Mouse (Mus musculus): ENCODE data around the gene St6galnac4.
A peak's percentile ranks its signal among the peaks of the same experiment; 100 is the strongest.

Gene St6galnac4

DNA sequence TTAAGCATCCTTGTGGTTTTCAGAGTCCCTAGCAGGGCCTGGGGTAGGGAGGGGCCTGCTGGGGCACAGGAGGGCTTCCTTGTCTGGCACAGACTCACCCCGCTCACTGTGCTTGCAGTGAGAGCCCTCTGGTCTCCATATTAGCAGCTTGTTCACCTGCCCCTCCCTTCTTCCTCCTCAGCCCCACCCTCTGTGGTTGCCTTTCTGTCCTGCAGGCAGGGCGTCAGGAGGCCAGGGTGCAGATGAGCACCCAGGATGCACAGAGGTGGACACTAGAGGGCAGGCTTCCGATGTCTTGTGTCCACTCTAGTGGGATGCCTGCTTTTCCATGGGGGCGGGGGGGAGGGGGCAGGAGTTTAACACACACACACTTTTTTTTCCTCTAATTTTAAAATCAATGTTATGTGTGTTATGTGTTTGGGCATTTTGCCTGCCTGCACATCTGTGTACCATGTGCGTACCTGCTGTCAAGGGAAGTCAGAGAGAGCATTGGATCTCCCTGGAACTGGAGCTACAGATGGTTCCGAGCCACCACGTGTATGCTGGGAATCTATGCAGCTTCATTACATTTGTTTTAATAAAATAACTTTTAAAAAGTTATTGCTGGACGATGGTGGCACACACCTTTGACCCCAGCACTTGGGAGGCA lies 14.6 kb downstream of the St6galnac4 start:
- no peak for DNase-seq (ENCODE audit: low read depth, low spot score)

DNA sequence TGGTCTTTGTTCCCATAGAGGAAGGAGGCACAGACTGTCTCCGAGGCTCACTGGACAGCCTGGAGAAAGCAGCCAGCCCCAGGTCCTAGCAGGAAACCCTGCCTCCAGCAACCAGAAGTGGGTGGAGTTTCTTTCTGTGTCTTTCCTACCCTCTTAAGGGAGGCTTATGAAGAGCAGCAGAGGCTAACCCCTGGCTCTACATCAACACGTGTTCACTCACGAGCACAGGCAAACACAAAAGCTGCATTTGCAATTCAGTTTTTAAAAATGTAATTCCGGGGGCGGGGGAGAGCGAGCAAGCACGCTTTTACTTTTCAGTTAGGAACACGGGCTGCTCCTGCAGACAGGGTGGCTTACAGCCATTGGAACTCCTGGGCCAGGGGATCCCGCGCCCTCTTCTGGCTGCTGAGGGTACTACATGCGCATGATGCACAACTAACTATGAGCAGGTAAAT lies 15.7 kb downstream of the St6galnac4 start:
- DNase-seq (ENCODE audit: low read depth, low spot score), result peak; percentile 84

DNA sequence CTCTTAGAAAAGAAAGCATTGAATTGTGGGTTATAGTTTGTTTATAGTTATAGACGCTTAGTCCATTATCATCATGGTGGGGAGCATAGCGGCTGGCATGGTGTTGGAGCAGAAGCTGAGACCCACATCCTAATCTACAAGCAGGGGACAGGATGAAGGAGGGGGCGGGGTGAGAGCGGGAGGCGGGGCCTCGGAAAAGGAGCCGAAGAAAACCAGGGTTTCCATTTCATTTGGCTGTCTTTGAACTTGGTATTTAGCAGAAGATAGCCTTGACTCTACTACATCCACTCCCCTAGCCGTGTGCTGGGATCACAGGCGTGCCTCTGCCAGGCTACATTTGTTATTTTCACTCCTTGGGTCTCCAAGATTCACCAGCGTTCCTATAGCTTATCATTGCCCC lies 17.7 kb downstream of the St6galnac4 start:
- no peak for DNase-seq (ENCODE audit: low read depth, low spot score)

DNA sequence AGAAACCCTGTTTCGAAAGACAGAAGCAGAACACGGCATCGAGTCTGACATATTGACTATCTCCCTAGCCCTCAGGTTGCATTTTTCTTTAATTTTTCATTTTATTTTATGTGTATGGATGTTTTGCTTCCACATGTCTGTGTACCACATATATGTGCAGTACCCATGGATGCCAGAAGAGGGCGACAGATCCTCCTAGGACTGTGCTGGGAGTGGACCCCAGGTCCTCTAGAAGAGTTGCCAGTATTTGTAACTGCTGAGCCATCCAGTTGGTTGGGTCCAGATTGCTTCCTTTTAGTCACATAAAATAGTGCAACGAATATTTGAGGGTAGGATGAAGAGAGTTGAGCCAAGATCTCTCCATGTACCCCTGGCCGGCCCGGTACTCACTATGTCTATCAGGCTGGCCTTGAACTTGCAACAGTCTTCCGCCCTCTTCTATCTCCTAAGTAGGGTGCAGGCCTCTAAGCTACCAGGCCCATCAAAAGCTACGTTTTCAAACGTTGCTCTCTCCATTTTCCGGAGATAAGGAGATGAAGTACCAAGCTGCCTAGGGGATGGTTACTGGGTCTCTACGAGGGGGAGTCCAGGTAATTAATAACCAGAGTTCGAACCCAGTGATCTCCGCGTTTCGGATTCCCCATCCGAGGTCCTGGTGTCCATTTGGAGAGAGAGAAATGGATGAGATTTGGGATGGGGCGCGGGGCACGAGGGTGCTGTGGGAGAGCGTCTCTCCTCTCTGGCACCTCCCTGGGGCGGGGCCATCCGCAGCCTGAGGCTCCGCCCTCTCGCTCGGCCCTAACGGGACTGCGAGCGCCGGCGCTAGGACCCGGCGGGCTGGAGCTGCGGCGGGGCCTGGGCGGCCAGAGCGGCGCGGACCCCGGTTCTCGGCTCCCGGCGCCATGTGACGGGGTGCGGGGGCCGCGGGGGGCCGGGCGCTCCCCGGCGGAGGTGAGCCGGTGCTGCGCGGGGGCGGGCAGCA lies 19.6 kb downstream of the St6galnac4 start:
- DNase-seq (ENCODE audit: low read depth, low spot score), result peak; percentile 85

DNA sequence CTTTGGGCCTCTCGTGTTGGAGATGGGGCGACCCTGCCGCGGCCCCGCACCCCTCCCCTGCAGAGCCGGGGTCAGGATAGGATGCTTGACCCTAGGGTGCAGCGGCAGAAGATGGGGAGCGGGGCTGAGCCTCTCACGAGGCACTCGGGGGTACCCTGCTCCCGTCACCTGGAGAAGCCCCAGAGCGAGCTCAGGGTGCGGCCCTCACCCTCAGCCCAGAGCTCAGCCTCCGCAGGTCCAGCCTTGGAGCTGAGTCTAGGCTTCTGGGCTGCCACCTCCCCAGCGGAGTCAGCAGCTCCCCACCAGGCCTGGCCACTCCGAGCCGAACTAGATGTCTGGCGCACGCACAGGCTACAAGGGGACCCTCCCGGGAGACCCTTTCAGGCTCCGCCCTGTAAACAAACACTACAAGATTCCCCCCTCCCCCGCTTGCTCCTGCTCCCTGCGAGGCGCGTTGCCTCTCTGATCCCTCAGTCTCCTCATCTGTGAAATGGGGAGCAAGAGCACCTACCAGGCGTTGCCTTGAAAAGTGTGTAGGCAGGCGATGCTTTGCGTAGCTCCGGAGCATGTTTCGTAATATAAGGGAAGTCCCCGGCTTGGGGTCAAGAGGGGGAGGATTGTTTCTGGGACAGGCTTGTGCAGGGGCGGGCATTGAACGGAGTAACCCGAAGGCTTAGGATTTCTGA lies 20.5 kb downstream of the St6galnac4 start:
- peak; percentile 63 for DNase-seq (ENCODE audit: low read depth, low spot score)

DNA sequence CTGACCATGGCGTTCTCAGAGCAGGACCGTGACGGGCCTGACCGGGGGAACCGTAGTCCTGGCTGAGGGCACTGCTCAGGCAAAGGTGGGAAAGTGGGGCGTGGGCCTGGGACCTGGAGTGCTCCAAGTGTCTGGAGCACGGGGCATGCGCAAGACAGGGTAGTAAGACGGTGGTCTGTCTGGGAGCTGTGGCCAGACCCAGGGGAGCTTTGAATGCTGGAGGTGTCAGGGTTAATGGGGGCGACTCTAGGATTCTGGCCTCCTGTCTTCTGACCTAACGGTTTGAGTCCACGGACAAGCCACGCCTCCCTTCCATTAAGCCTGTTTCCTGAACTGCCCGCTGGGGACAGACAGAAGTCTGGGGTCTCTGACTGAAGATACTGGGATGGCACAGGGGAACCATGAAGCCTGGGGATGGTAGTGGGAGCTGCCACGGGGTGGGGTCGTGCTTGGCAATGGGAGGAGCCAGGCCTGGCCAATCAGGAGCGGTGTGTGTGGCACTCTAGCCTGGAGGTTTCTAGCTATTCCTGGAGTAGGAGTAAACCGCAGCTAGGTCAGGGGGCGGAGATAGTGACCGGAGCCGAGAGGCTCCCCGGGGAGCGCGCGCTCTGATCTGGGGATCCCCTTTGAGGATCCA lies 21.4 kb downstream of the St6galnac4 start:
- peak; percentile 83 for DNase-seq (ENCODE audit: low read depth, low spot score)

DNA sequence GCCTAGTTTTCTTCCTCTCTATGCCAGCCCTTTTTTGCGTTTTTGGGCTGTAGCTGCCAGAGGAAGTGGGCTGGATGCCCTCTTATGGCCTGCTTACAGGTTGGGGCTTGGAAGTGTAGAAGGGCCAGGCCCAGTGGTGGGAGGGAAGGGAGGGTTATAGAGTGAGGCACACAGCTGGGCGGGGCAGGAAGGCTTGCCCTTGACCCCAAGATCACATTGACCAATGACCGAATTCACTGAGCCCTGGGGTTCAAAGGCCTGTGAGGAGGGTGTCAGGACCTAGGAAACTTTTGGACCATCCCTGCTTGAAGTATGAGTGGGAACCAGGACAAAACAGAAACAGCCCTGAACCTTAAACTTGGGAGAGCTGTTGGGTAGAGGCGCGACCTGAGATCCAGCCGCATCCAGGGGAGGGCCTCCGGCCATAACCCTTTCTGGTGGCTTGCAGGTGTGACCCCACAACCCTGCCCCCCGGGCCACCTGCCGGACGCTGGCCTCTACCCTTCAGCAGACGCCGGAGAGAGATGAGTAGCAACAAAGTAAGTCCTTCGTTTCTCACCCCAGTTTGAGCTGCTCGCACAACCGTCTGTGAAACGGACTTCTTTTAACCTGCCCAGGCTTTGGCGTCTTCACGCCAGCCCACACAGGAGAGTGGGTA lies 22.0 kb downstream of the St6galnac4 start:
- DNase-seq (ENCODE audit: low read depth, low spot score), result no peak

DNA sequence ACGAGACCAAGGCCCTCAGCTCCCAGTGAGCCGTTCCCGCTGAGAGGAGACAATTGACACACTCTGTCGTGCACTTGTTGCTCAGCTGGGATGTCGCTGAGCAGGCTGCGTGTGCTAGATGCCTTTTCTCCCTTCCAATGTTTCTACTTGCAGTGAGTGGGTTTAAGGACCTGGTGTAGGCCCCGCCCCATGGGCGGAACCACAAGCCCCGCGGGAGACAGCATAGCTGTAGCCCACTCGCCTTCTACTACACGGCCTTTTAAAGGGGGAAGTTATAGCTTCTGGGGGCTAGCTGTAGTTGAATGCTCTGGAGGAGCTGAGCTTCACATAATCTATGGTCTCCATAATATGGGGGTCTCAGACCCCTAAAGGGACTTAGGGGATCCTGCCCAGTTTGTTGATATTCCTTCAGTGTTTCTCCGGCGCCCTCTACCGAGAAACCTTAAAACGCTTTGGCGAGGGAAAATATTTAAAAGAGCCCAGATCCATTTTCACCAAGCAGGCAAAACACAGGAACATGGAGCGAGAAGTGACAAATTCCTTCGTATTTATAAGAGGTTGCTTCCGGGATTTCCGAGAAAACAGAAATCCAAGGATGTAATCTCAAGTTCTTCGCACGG lies 23.8 kb downstream of the St6galnac4 start:
- DNase-seq (ENCODE audit: low read depth, low spot score), result no peak

DNA sequence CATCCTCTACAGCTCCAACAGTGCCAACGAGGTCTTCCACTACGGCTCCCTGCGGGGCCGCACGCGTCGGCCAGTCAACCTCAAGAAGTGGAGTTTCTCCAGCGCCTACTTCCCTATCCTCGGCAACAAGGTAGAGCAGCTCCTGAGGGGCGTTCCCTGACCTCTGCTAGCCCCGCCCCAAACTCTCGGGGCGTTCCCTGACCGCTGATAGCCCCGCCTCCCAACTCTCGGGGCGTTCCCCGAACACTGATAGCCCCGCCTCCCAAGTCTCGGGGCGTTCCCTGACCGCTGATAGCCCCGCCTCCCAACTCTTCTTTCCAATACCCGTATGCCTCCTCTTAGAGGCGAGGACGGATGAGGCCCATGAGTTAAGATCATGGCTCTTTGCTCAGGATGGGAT lies 25.4 kb downstream of the St6galnac4 start:
- DNase-seq (ENCODE audit: low read depth, low spot score), result no peak

DNA sequence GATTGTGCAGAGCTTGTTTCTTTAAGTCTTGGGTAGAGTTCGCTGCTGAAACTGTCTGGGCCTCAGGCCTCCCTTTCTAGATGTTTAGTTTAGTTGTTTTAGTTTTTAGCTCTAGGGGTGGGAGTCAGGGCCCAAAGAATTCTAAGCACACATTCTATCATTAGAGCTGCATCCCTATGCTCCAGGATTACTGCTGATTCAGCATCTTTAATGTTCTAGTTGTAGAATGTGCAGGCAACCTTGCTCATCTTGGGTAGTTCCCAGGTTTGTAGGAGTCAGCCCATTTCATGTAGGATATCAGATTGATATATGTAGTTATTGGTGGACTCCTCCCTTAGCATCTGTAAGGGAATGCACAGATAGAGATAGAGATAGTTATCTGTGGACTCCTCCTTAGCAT lies 30.2 kb downstream of the St6galnac4 start:
- no peak for DNase-seq (ENCODE audit: low read depth, low spot score)

DNA sequence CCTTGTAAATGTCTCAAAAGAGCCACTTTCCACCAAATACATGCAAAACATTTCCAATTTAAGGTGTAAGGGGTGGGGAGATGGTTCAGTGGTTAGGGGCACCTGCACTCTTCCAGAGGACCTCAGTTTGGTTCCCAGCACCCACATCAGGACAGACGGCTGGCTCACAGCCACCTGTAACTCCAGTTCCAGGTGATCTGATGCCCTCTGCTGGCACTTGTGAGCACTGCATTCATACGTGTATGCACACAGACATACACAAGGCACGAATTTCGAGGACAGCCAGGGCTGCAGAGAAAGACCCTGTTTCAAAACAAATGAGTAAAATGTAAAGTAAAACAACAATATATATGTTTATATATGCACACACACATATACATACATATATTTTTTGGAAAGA lies 30.7 kb downstream of the St6galnac4 start:
- DNase-seq (ENCODE audit: low read depth, low spot score), result no peak

DNA sequence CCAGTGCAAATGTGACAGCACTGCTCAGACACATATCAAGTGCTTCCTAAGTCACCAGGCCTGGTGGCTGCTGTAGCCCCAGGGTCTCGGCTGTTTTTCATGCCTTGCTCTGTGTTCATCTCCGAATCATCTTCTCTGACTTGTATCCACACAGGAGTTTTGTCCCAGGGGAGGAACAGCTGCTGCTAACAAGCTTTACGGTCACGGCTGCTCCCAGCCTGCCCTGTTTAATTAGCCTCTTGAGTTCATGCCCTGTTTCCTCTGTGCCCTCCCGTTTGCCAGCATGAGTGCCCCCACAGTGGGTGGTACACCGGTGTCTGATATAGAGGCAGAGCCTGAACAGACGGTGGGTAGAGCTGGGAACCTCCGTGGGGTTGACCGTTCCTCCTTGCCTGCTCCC lies 31.2 kb downstream of the St6galnac4 start:
- DNase-seq (ENCODE audit: low read depth, low spot score), result no peak

DNA sequence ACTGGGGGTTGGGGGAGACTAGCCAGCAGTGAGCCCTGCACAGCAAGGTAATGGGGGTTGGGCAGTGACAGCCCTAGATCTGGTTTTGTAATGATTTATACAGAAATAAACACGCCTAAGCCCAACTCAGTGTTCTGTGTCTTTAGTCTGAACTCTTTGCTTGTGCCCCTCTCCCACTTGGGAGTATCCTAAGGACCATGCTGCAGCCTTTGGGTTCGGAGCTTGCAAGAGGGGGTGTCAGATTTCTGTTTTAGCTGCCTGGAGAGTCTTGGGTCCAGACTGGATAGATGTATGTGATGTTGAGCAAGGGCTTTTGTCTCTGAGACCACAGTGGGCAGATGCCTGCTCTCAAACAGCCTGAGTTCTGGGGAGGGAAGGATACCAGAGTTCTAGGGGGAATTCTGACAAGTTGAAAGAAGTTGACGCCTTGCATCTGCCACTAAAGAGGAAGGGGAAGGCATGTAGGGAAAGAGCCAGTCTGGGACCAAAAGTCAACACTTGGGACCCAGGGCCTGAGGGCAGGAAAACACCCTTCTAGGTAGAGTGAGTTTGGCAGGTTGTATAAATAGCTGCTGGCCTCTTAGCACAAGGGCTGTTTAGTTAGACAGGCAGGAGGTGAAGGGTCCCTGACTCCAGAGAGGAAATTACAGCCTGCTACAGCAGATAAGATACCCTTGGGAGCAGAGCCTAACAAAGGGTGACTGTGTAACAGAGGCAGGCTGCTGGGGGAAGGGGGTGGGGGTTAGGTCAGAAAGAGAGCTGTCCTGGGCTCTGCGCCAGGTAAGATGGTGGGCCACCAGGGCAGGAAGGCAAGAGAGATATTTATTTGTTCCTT lies 34.0 kb downstream of the St6galnac4 start:
- DNase-seq (ENCODE audit: low read depth, low spot score), result peak; percentile 77

DNA sequence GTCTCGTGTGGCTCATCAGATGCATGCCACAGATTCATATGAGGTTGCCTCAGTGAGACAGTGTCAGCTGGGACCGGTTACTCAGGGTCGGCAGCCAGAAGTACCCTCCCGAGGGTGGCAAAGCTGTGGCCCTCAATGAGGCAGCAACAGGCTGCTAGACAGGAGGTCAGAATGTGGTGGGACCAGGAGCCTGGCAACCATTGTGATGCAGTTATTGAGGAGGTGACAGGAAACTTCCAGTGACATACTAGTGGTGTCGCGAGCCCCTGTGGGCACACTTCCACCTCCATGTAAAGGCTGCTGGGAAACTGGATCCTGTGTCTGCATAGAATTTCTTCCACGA lies 34.6 kb downstream of the St6galnac4 start, which contains the start of gene Ak1:
Gene Ak1, plus strand, starts transcription at position 242 of the 343 bp plus-strand sequence.
- no peak for DNase-seq (ENCODE audit: low read depth, low spot score)

DNA sequence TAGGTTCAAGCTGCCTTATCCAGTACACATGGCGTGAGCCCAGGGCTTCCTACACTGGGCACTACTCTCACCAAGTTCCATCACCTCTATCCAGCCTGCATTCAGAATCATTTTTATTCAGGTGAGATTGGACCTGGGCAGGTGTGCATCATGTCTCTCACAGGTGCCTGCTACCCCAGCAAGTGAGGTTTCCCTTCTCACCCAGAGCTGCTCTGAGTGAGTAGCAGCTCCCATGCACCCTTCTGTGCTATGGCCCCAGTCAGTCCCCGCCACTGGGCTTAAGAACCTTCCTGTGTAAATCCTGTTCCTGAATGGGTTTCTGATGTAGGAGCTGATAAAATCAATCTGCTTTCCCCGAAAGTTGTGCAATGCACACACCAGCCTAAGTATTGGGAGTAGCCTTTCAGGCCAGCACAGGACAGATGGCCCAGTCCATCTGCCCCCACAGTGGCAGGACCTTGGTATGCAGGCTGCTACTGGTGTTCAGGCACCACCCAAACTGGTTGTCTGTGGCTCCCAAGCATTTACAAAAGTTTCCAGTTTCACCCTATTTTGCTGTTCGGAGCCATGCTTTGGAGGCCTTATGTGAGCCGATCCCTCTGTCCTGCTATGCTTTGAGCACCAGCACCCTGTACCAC lies 37.3 kb downstream of the St6galnac4 start:
- DNase-seq (ENCODE audit: low read depth, low spot score), result no peak

DNA sequence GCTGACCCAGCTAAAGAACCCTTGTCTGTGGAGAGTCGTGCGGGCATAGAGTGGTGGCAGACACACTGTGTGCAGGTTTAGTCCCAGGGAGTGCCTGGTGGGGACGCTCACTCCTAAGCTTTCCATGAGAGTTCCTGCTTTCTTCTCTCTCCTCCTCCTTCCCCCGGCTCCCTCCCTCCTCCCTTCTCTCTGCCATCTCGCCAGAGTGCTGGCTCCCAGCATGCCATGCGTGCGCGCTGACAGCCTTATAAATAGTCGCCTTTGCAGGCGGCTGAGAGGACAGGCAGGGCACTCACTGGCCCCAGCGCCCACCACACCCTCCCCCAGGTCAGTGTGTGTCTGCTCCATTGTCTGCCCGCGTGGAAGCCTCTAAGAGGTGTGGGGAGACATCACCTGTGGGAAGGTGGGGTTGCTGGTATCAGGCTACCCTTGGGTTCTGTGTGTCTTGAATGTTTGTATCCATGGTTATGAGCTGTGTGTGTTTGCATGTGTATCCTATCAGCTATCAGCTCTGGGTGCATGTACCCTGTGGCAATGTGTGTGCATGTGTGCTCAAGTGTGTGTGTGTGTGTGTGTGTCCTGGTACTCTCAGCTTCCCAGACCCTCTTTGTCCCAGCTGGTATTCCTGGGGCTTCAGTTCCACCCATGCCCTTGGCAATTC lies 38.4 kb downstream of the St6galnac4 start:
- DNase-seq (ENCODE audit: low read depth, low spot score), result peak; percentile 80

DNA sequence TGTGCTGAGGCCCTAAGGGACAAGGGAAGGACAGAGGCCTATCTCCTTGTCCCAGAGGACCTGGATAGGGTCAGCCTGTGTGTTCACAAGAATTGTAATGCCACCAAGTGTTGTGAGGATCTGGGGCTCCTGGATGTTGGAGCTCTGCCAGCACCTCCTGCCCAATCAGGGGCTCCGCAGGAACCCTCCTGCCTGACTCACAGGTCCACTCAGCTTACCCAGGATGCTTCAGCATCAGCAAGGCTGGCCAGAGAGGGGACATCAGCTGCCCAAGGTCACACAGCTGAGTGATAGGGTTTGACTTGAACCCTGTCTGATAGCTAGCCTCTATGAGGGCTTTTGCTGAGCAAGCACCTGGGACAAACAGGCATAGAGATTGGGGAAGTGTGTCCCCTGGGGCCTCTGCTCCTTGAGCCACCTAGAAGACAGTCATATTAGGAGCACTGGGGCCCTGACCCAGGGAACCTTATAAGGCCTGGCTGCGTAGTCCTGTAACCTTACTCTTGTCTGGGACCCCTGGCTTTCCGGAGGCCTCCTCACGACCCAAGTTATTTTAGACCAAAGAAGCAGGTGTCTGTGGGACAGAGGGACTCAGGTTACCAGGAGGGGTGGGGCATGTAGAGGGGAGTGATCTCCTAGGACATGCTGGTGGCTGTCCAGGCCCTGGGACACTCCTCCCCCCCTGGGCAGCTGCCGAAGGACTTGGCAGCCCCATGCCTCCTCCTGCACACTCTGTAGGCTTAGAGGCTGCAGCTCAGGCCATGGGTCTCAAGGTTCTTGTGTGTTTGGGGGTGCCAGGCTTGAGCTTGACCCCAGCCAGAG lies 39.2 kb downstream of the St6galnac4 start:
- DNase-seq (ENCODE audit: low read depth, low spot score), result no peak
